Mouse (Mus musculus): Measurements from ENCODE around the gene Hoxa4. TPM values are rescaled to one million over a fixed set of nuclear protein-coding genes. Genes with fewer than 3 reads are reported as not detected.

Gene Hoxa4
- total RNA-seq, 4 experiments from 2014 or later, result not detected

DNA sequence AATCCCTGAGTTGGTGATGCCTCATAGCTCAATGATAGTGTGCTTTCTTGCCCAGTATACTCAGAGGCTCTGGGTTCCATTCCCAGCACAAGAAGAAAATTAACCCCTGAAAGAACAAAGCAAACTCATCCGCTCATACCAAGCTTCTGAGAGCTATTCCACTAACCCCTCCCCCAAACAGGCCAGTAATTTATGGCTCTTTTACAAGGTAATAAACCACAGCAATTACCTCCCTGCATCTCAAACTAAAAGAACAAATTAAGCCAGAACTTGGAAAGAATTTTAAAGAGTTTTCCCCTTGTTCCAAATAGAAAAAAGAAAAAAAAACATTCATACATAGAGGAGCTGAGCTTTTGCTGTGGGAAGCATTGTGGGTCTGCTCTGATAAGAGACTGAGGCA lies 8.8 kb downstream of the Hoxa4 start:
- DNase-seq (ENCODE audit: low spot score in 2 of 2), result no peak

DNA sequence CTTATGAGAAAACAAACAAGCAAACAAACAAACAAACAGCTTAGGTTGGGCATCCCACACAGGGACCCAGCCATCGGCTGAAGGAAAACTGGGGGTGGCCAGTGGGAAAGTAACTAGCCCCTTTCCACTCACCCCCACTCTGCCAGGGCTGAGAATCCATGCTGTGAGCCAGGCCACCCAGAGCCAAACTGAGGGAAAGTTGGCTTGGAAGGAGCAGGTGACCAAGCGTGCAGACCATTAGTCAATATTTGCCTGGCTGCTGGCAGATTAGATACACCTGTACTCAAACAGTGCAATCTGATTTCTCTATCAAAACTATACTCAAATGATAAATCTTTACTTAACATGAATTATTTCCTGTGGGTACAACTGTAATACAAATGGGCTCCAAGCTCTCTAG lies 9.5 kb downstream of the Hoxa4 start:
- no peak for DNase-seq (ENCODE audit: low spot score in 2 of 2)

- no peak for DNase-seq (ENCODE audit: low spot score in 2 of 2)
Measured at GRCm38 (mm10) chr6:52180726-52181125, 10.8 kb downstream of the Hoxa4 start.

DNA sequence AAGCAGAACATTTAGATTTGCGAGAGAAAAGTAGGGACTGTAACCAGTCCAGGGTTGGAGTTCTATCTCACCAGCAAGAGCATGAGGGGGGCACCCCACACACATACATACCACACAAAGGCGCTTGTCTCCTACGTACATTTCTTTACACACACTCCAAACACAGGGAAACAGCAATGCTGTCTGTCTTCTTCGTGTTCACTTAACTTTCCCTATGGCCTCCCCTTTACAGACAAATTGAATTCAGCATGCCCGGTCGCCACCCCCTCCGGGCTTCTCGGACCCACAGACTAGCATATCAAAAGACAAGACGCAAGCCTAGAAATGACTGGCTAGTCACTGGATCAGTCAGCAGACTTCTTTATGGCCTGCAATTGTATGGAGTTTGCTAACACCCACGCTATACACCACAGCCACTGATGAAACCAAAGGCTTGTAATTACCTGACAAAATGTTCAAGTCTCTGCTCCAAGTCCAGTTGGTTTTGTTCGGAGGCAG lies 11.3 kb downstream of the Hoxa4 start:
- no peak for DNase-seq (ENCODE audit: low spot score in 2 of 2)

DNA sequence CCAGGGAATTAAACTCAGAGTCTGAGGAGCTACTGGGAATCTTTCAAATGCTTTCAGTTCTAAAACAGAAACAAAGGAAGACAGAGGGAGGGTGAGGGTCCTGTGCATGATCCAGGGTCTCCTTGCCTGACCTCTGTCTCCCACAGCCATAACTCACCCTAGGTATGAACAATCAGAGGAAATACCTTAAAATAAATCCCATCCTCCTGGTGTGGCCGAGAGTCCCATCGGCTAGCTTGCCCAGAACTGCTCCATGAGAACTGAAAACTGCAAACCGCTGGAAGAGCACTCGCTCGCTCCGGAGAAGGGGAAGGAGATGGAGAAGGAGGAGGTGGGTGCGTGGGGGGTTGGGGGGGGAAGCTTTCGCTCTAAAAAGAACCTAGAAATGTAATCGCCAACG lies 11.9 kb downstream of the Hoxa4 start:
- DNase-seq (ENCODE audit: low spot score in 2 of 2), result no peak

DNA sequence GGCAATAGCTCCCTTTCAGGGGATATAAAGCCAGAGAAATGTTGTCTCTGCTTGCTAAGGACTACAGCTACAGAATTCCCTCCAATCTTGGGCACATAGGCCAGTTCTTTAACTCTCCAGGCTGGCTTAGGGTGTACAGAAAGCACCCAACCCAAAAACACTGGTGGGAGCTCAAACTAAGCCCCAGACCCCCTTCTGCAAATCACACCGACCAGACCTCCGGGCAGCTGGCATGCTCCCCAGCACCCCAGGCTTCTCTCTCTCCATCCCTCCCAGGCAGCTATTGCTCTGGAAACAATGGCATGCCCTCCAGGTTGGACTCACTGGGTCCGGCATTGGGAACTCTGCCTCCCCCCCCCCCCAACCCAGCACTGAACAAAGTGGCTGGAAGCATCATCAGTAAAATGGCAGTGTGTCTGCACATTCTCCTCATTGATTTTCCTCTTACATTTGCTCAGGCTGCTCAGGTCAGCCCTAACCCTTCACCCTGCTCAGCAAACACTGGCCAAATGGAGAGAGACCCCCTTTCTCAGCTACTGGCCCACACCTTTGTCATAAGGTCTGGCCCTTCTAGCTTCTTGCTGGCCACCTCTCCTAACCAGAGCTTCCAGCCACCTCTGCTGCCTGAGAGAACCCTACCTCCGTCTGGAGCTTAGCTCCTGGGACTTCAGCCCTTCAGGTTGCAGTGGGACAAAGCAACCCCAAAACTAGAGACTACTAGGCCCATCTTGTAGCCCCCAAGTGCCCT lies 12.5 kb downstream of the Hoxa4 start:
- no peak for DNase-seq (ENCODE audit: low spot score in 2 of 2)

DNA sequence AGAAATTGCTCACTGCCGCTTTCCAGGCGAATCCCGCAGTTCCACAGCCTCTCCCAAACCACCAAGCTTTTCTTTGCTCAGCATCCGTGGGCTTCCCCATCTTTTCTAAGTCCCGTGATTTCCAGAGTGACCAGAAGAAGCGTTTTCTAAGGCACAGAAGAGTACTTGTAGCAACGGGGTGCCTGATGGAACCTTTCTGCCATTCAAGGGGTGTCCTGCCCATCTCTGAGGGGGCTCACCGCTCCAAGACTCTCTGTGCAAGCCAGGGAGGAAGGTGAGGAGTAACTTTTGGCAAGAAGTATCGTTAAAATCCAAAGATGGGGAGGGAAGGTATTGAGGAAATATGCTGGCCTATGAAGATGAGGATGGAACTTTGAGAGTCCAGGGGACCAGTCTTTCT lies 13.7 kb downstream of the Hoxa4 start:
- no peak for DNase-seq (ENCODE audit: low spot score in 2 of 2)

- DNase-seq (ENCODE audit: low spot score in 2 of 2), result no peak
Measured at GRCm38 (mm10) chr6:52177061-52177735, 14.4 kb downstream of the Hoxa4 start, which contains the start of gene 5730596B20Rik. Gene 5730596B20Rik (plus strand): TSS chr6:52177498.

GRCm38 (mm10) chr6:52176391-52176790 lies 15.2 kb downstream of the Hoxa4 start:
- DNase-seq (ENCODE audit: low spot score in 2 of 2), result no peak

DNA sequence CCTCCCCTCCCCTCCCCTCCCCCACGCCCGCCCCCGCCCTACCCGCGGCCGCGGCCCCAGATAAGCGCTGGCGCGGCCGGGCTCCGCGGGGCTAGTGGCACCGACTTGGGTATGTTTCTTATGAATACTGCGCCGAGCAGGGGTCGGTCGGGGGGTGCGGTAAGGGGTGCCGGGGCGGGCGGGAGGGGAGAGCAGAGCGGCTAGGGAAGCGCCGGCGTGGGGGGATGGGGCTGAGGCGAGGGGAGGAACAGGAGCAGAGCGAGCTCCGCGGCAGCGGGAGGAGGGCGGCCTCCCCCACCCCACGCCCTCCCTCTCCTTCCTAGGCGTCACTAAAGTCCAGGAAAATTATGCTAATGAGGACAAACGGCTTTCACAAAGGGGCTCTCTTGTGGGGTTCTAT lies 15.7 kb downstream of the Hoxa4 start:
- no peak for DNase-seq (ENCODE audit: low spot score in 2 of 2)

- DNase-seq (ENCODE audit: low spot score in 2 of 2), result no peak
Measured at GRCm38 (mm10) chr6:52174968-52175751, 16.4 kb downstream of the Hoxa4 start.

- DNase-seq (ENCODE audit: low spot score in 2 of 2), result no peak
Measured at GRCm38 (mm10) chr6:52173648-52174047, 17.9 kb downstream of the Hoxa4 start.

DNA sequence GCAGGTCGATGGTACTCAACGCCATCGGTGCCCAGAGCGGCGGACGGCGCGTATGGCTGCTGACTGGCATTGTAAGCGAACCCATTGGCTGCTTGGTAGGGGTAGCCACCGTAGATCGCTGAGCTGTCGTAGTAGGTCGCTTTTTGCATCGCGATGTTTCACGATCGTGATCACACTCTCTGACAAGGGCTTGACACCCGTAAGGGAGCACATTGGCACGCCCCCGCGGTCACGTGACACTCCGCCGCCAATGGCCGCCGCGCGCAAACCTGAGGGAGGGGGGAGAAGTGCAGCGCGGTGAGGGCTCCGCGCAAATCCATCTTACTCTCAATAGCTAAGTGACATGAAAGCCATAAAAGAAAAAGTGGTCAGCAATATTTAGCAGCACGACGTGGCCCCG lies 19.1 kb downstream of the Hoxa4 start:
- DNase-seq (ENCODE audit: low spot score in 2 of 2), result no peak

DNA sequence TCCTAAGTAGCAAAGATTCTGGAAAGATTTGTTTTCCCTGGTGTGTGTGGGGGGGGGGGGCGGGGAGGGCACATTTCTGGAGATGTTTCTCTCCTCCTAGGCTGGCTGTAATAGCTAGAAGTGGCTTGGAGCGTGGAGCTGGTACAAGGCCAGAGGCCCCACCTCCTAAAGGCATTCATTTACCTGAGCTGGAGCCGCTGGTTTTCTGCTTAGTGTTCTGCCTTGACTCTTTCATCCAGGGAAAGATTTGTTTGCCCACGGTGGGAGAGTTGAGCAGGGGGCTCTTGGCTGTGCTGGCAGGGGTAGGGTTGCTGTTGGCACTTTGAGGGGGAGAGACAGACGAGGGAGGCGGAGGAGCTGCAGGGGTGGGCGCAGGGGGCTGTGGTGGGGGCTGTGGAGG lies 19.6 kb downstream of the Hoxa4 start:
- no peak for DNase-seq (ENCODE audit: low spot score in 2 of 2)

DNA sequence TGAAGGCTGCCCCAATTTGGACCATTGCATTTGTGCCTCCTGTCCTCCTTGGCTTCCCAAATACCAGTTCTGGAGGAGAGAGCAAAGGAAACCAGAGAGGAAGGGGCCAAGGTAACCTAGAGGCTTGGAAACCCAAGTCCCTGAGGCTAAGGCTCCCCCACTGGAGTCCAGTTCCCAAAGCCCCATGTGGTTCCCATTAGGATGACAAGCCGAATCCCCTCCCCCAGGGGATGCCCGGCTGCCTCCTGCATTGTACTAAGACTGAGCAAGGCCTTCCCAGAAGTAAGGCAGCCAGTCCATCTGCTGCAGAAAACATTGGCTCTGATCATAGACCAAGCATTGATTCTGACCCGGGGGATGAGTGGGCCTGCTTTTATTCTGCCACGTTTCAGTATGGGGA lies 20.2 kb downstream of the Hoxa4 start:
- DNase-seq (ENCODE audit: low spot score in 2 of 2), result no peak

- DNase-seq (ENCODE audit: low spot score in 2 of 2), result no peak
Measured at GRCm38 (mm10) chr6:52170898-52171223, 20.7 kb downstream of the Hoxa4 start.

DNA sequence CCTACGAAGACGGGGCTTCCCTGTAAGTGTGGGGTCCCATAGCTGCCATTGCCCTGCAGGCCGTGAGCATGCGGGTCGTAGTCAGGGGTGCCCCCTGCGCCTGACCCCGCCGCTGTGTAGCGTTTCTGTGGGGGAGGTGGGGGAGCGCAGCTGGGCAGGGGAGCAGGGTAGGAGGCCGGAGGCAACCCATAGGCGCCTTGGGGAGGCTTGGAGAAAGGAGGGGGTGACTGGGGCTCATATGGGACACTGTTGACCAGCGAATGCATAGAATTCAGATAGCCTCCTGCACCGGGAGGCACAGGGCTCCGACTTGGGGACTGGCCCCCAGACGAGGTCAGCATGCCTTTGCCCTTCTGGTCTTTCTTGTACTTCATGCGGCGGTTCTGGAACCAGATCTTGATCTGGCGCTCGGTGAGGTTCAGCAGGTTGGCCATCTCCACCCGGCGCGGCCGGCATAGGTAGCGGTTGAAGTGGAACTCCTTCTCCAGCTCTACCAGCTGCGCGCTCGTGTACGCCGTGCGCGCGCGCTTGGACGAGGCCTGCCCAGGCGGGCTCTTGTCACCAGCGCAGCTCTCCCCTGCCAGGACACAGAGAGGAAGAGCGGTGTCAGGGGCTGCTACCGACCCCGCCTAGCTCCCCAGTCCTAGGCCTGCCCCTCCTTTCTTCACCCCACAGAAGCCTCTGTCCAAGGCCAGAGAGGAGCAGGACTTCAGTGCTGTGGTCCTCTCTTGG lies 21.2 kb downstream of the Hoxa4 start:
- DNase-seq (ENCODE audit: low spot score in 2 of 2), result no peak

DNA sequence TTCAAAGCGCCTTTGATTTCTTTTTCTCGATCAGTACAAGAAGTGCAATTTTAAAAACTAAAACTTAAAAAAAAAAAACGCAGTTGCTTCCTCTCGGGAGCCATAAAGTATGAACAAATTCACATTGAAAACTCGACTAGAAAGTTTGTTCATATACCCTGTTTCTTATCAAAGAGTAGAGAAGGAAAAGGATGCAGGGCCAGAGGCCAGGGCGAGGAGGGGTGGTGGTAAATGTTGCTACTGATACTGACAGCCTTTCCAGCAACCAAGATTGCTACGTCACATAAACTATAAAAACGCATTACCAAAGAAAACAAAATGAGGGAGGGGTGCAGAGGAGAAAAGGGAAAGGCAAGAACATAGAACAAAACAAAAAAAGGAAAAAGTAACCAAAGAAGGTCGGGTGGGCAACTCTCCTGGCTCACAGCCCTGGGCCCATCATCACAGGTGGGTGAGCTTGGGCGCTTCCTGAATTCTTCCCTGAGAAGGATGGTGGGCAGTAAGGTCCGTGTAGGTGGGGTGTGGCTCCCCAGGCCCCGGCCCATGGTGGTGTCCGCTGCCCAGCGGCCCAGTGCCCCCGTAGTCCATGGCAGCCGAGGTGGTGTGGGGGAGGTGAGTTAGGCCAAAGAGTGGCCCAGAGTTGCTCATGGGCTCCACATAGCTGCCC lies 21.9 kb downstream of the Hoxa4 start:
- no peak for DNase-seq (ENCODE audit: low spot score in 2 of 2)

DNA sequence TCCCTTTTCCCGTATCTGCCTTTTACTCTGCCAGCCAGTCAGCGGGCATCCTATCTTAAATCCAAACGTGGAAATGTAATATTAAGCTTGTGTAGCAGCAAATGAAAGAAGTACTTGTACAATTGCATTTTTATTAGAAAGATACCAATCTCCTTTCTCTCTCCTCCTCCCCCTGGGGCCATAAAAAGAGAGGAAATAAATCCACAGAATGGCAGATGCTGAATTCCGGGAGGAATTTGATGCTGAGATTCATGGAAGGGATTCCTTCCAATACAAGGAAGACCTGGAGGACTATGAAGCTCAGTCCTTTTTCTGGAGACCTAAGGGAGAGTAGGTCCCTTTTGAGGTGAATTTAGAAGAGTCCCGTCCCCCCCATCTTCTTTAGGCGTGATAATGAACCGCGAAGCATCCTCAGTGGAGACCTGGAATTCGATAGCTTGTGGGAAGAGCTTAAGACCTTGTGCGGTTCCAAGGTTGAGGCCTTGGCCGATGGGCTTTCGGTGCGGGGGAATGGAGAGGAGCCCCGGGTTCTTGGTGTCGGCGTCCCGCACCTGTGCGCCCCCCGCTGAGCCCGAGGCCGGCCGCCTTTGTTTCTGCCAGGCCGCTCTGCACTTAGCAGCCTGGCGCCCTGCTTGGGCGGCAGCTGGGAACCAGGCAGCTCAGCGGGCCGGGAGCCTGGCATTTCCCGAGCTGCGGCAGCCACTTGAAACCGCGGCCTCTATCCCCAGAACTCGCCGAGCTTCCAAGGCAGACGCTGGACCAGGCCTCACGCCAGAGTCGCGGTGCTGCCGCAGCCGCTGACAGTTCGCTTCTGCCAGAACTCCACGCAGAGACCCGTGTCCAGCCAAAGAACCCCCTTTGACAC lies 23.1 kb downstream of the Hoxa4 start:
- no peak for DNase-seq (ENCODE audit: low spot score in 2 of 2)

DNA sequence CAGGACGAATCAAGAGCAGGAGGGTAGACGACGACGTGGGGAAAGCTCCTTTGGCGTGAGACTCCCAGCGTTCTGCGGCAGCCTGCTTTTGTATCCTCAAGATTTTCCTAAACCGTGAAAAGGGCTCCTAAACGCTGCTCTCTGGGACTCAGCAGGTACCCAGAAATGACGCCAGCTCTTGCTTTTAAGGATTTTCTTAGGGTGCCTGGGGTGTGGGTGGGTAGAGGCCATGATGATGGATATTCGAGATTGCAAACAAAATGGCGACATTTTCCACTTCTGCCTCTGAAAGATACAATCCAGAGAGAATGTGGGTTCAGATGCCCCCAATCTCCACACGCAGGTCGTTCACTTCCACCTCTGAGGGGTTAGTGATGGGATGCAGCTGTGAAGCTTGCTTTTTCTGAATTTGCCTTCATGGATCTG lies 23.8 kb downstream of the Hoxa4 start:
- no peak for DNase-seq (ENCODE audit: low spot score in 2 of 2)
